Mouse (Mus musculus): Measurements from ENCODE around the gene Morn3.

GRCm38 (mm10) chr5:123040796-123041195 lies 6.0 kb downstream of the Morn3 start:
- TF ChIP-seq PAX5 (IDR thresholded peaks at IDR 0.05; ENCODE audit: low read length): no peak
- no peak for TF ChIP-seq JUN (IDR thresholded peaks at IDR 0.05; ENCODE audit: insufficient read depth, low read depth, low read length)
- TF ChIP-seq MAZ (IDR thresholded peaks at IDR 0.05; ENCODE audit: low read depth, low read length): no peak
- no peak for TF ChIP-seq KAT2A (IDR thresholded peaks at IDR 0.05; ENCODE audit: insufficient replicate concordance, low read length)
